In genomic region chr6:52234428-52235140, GRCm38 (mm10) we compare ENCODE assay signal across 11 mouse cellular contexts. TPM values are rescaled to one million over a fixed set of nuclear protein-coding genes. Genes with fewer than 3 reads are reported as not detected.
DNase-seq lines count a peak whose midpoint lies in the region; ATAC-seq and TF ChIP-seq lines count a peak whose summit lies in the region.
"Had no signal": no experiment of that assay in that cellular context is flagged by ENCODE, and none has a peak within 500 bp of the region (broad histone marks: within the 10 kb centered on the region; RNA-seq: fewer than 3 reads in every experiment).

No protein-coding gene starts in this region.

- peak overlapping the region; percentile 75 for H3K4me2 ChIP-seq in limb, embryonic 13.5 days (replicated peaks)

- H3K27me3 ChIP-seq in ES-Bruce4 (ENCODE audit: control insufficient read depth, insufficient read depth, low read length, poor library complexity, severe bottlenecking) = peaks cover 68% of the 10 kb centered on the region
- H3K27me3 ChIP-seq in limb, embryonic 13.5 days = no peaks in the 10 kb centered on the region

- peak; percentile 86 for DNase-seq in heart, adult 11 months
- DNase-seq in heart, postnatal 25 days (ENCODE audit: low spot score) = no peak
- DNase-seq in left cerebral cortex, postnatal 14 days (ENCODE audit: low spot score in 2 of 2) = no peak
- no peak for DNase-seq in left cerebral cortex, adult 11 months (ENCODE audit: low spot score)
- DNase-seq: adrenal gland, postnatal 14 days; left cerebral cortex, postnatal 4 days had no signal

- no peaks in the 10 kb centered on the region for H3K9me3 ChIP-seq in ES-Bruce4 (replicated peaks; ENCODE audit: control insufficient read depth, insufficient read depth, low read length, poor library complexity, severe bottlenecking)
- H3K9me3 ChIP-seq in limb, embryonic 13.5 days = no peaks in the 10 kb centered on the region

- H3K4me1 ChIP-seq in ES-Bruce4 (ENCODE audit: control insufficient read depth, insufficient read depth, low read length) = no peaks in the 10 kb centered on the region
- peaks cover 22% of the 10 kb centered on the region for H3K4me1 ChIP-seq in limb, embryonic 13.5 days

- TF ChIP-seq CTCF in ES-Bruce4 (IDR thresholded peaks at IDR 0.05; ENCODE audit: low read depth, low read length) = no peak

- TF ChIP-seq POLR2A in ES-Bruce4 (IDR thresholded peaks at IDR 0.05; ENCODE audit: insufficient read depth, low read length) = no peak

- under 1% methylated on average over 61 of the region's 68 CpGs for WGBS in limb, embryonic 13.5 days

- H3K9ac ChIP-seq in ES-Bruce4 (ENCODE audit: low read depth, poor library complexity, severe bottlenecking) = peak overlapping the region; percentile 8; the same call in 1 of the 2 replicates
- H3K9ac ChIP-seq in limb, embryonic 13.5 days = peak overlapping the region; percentile 100

- no peaks in the 10 kb centered on the region for H3K36me3 ChIP-seq in ES-Bruce4 (ENCODE audit: control insufficient read depth, insufficient read depth, low read length, poor library complexity, severe bottlenecking)
- peaks cover 33% of the 10 kb centered on the region for H3K36me3 ChIP-seq in limb, embryonic 13.5 days

- no peak for TF ChIP-seq EP300 in ES-Bruce4 (IDR thresholded peaks at IDR 0.05; ENCODE audit: insufficient read depth, low read depth, low read length)

- peak overlapping the region; percentile 12 for H3K4me3 ChIP-seq in ES-Bruce4 (ENCODE audit: low read depth, low read length)
- peak overlapping the region; percentile 95 for H3K4me3 ChIP-seq in limb, embryonic 13.5 days

- intact Hi-C loops in heart, postnatal 25 days (cut with DNase I) = no loop called here
- intact Hi-C loops in left cerebral cortex, postnatal 14 days (cut with DNase I) = loop anchor here (5.0 kb wide), 1 partner anchor 1052 kb away; no protein-coding TSS in a partner anchor

- H3K27ac ChIP-seq in ES-Bruce4 (ENCODE audit: insufficient read depth, low read length) = no peak overlapping the region
- peak overlapping the region; percentile 100 for H3K27ac ChIP-seq in limb, embryonic 13.5 days

- ATAC-seq in granulocyte monocyte progenitor cell, adult 5-6 weeks (replicated peaks; ENCODE audit: poor library complexity, severe bottlenecking) = 0 out of 2 replicates have a peak, but pooled peaks have one; percentile 2
- peak; percentile 68 for ATAC-seq in limb, embryonic 13.5 days (ENCODE audit: low FRiP score, low read depth)
- ATAC-seq in CD4-positive, CD25-positive, alpha-beta regulatory T cell, adult 4 months = no peak

RNA-seq across cellular contexts. Expression of gene Hoxa9, which starts 3.7 kb away (rescaled TPM):
- total RNA-seq in heart, postnatal 25 days (2021) = not detected
- polyA plus RNA-seq in ES-Bruce4 (2011; ENCODE audit: insufficient read depth, insufficient read length, low read depth, missing spikeins) = not detected in 2 replicates
- total RNA-seq in granulocyte monocyte progenitor cell, adult 5-6 weeks (2014; fragmentation: Nextera tagmentation) = 8.9 and 14.7 TPM in 2 replicates
- total RNA-seq in granulocyte monocyte progenitor cell, adult 5-6 weeks (2017) = 16.8 and 24.4 TPM in 2 replicates
- 58.3 and 63.5 TPM in 2 replicates for polyA plus RNA-seq in limb, embryonic 13.5 days (2015; fragmentation: Nextera tagmentation; extraction: Ambion mirVana)
- polyA plus RNA-seq in CD4-positive, CD25-positive, alpha-beta regulatory T cell, adult 4 months (2017; shearing (Covaris generic)) = under 1 TPM in 1 of 2 experiments, not detected in 1; 0.17 TPM
- not detected for total RNA-seq in left cerebral cortex, postnatal 14 days (2021)
- total RNA-seq: heart, adult 8-10 months; left cerebral cortex, postnatal 4 days had no signal

RNA-seq across cellular contexts. Expression of gene Hoxa10, which starts 6.1 kb away (rescaled TPM):
- not detected for total RNA-seq in heart, postnatal 25 days (2021)
- polyA plus RNA-seq in ES-Bruce4 (2011; ENCODE audit: insufficient read depth, insufficient read length, low read depth, missing spikeins) = not detected in 2 replicates
- 0.47 TPM in 1 of 2 replicates, not detected in the other for total RNA-seq in granulocyte monocyte progenitor cell, adult 5-6 weeks (2014; fragmentation: Nextera tagmentation)
- total RNA-seq in granulocyte monocyte progenitor cell, adult 5-6 weeks (2017) = 0.57 TPM in 1 of 2 replicates, not detected in the other
- polyA plus RNA-seq in limb, embryonic 13.5 days (2015; fragmentation: Nextera tagmentation; extraction: Ambion mirVana) = 191 and 207 TPM in 2 replicates
- polyA plus RNA-seq in CD4-positive, CD25-positive, alpha-beta regulatory T cell, adult 4 months (2017; shearing (Covaris generic)) = not detected
- not detected for total RNA-seq in left cerebral cortex, postnatal 14 days (2021)
- total RNA-seq: heart, adult 8-10 months; left cerebral cortex, postnatal 4 days had no signal

RNA-seq across cellular contexts. Expression of gene Hoxa11, which starts 11.0 kb away (rescaled TPM):
- not detected for total RNA-seq in heart, postnatal 25 days (2021)
- polyA plus RNA-seq in ES-Bruce4 (2011; ENCODE audit: insufficient read depth, insufficient read length, low read depth, missing spikeins) = not detected in 2 replicates
- not detected in 2 replicates for total RNA-seq in granulocyte monocyte progenitor cell, adult 5-6 weeks (2014; fragmentation: Nextera tagmentation)
- total RNA-seq in granulocyte monocyte progenitor cell, adult 5-6 weeks (2017) = not detected in 2 replicates
- 44.5 and 55.0 TPM in 2 replicates for polyA plus RNA-seq in limb, embryonic 13.5 days (2015; fragmentation: Nextera tagmentation; extraction: Ambion mirVana)
- not detected for polyA plus RNA-seq in CD4-positive, CD25-positive, alpha-beta regulatory T cell, adult 4 months (2017; shearing (Covaris generic))
- not detected for total RNA-seq in left cerebral cortex, postnatal 14 days (2021)
- total RNA-seq: adrenal gland, postnatal 14 days; heart, adult 8-10 months; left cerebral cortex, postnatal 4 days had no signal

RNA-seq across cellular contexts. Expression of gene Hoxa7, which starts 12.9 kb away (rescaled TPM):
- under 1 TPM; 0.31 to 0.44 TPM for total RNA-seq in heart, postnatal 25 days (2021)
- 0.65 and 1.4 TPM in 2 replicates for polyA plus RNA-seq in ES-Bruce4 (2011; ENCODE audit: insufficient read depth, insufficient read length, low read depth, missing spikeins)
- 18.3 and 20.5 TPM in 2 replicates for total RNA-seq in granulocyte monocyte progenitor cell, adult 5-6 weeks (2014; fragmentation: Nextera tagmentation)
- total RNA-seq in granulocyte monocyte progenitor cell, adult 5-6 weeks (2017) = 6.4 and 10.8 TPM in 2 replicates
- polyA plus RNA-seq in limb, embryonic 13.5 days (2015; fragmentation: Nextera tagmentation; extraction: Ambion mirVana) = 11.8 and 13.1 TPM in 2 replicates
- not detected for polyA plus RNA-seq in CD4-positive, CD25-positive, alpha-beta regulatory T cell, adult 4 months (2017; shearing (Covaris generic))
- total RNA-seq in left cerebral cortex, postnatal 14 days (2021) = not detected
- total RNA-seq: left cerebral cortex, postnatal 4 days had no signal

RNA-seq across cellular contexts. Expression of gene Gm28308, which starts 21.4 kb away (rescaled TPM):
- not detected for total RNA-seq in heart, postnatal 25 days (2021)
- polyA plus RNA-seq in ES-Bruce4 (2011; ENCODE audit: insufficient read depth, insufficient read length, low read depth, missing spikeins) = not detected in 2 replicates
- not detected in 2 replicates for total RNA-seq in granulocyte monocyte progenitor cell, adult 5-6 weeks (2014; fragmentation: Nextera tagmentation)
- total RNA-seq in granulocyte monocyte progenitor cell, adult 5-6 weeks (2017) = not detected in 2 replicates
- polyA plus RNA-seq in limb, embryonic 13.5 days (2015; fragmentation: Nextera tagmentation; extraction: Ambion mirVana) = 0.29 TPM in 1 of 2 replicates, not detected in the other
- not detected for polyA plus RNA-seq in CD4-positive, CD25-positive, alpha-beta regulatory T cell, adult 4 months (2017; shearing (Covaris generic))
- total RNA-seq in left cerebral cortex, postnatal 14 days (2021) = not detected
- total RNA-seq: left cerebral cortex, postnatal 4 days had no signal

Comparison
In these comparisons a context has a peak if more than half of its experiments do, and no peak if none do; other contexts are left out.
1. RNA of gene Hoxa9, which starts 3.7 kb away (total RNA-seq): 8.9 to 24.4 TPM in granulocyte monocyte progenitor cell, adult 5-6 weeks; not detected in heart, postnatal 25 days and not detected in left cerebral cortex, postnatal 14 days; every median in the first group is over 4 times any median in the second.